Mouse (Mus musculus): Measurements from ENCODE around the gene Bank1. TPM values are rescaled to one million over a fixed set of nuclear protein-coding genes. Genes with fewer than 3 reads are reported as not detected.

The Bank1 gene
- polyA plus RNA-seq, 1 experiment: 1.4 TPM

DNA sequence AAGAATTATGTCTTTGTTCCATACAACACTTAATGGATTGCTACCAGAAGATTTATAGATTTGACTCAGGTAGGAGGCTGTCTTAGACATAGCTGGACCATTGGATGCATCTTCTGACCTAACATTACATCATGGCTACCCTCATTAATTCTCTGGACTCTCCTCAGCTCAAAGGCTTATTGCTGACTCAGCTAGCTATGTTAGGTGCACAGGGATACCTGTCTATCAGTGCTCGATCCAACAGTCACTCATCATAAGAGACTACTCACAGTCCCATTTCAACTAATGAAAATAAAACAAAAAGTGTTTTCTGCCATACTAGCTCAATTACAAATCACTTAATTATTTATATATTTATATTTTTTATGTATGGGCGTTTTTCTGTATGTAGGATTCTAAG, 308.3 kb downstream of the Bank1 start:
- Histone ChIP-seq H3K27ac (ENCODE audit: control insufficient read depth, insufficient read depth, low read length) (no peak overlapping the region), H3K4me3 (ENCODE audit: control insufficient read depth, insufficient read depth, low read length) (no peak overlapping the region), H3K27me3 (ENCODE audit: control insufficient read depth, insufficient read depth, low read length) (no peaks in the 10 kb centered on the region), H3K4me1 (replicated peaks; ENCODE audit: control insufficient read depth, insufficient read depth, low read length) (no peaks in the 10 kb centered on the region), H3K36me3 (ENCODE audit: control insufficient read depth, insufficient read depth, low read length) (no peaks in the 10 kb centered on the region)
- WGBS: 95% methylated on average over 2 of the region's 2 CpGs
- DNase-seq: no peak
- TF ChIP-seq CTCF (IDR thresholded peaks at IDR 0.05; ENCODE audit: borderline replicate concordance, control insufficient read depth, extremely low read depth, insufficient read depth, low read length, poor library complexity) (no peak), POLR2A (IDR thresholded peaks at IDR 0.05; ENCODE audit: control insufficient read depth, extremely low read depth, insufficient read depth, low read length, poor library complexity) (no peak)

DNA sequence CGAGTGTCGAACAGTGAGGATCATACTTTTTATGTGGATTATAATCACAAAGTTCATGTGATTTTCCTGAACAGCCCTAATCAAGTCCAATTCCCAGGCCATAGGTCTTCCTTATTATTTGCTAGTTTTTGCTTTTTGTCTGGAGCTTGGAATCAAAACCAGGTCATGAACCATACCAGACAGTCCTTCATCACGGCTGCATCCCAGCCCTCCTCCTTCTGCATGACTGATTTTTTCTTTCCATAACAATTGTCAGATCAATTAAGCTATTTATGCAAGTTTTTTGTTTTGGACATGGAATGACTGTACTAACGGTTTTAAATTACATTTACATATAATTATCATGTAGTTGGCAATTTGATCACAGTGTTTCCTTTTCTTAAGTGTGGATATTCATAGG, 315.2 kb downstream of the Bank1 start:
- Histone ChIP-seq H3K27me3 (ENCODE audit: control insufficient read depth, insufficient read depth, low read length) (no peaks in the 10 kb centered on the region), H3K27ac (ENCODE audit: control insufficient read depth, insufficient read depth, low read length) (no peak overlapping the region), H3K36me3 (ENCODE audit: control insufficient read depth, insufficient read depth, low read length) (no peaks in the 10 kb centered on the region), H3K4me1 (replicated peaks; ENCODE audit: control insufficient read depth, insufficient read depth, low read length) (no peaks in the 10 kb centered on the region), H3K4me3 (ENCODE audit: control insufficient read depth, insufficient read depth, low read length) (no peak overlapping the region)
- no peak for DNase-seq
- TF ChIP-seq POLR2A (IDR thresholded peaks at IDR 0.05; ENCODE audit: control insufficient read depth, extremely low read depth, insufficient read depth, low read length, poor library complexity) (no peak), CTCF (IDR thresholded peaks at IDR 0.05; ENCODE audit: borderline replicate concordance, control insufficient read depth, extremely low read depth, insufficient read depth, low read length, poor library complexity) (no peak)
- 98% methylated on average over 4 of the region's 4 CpGs for WGBS

DNA sequence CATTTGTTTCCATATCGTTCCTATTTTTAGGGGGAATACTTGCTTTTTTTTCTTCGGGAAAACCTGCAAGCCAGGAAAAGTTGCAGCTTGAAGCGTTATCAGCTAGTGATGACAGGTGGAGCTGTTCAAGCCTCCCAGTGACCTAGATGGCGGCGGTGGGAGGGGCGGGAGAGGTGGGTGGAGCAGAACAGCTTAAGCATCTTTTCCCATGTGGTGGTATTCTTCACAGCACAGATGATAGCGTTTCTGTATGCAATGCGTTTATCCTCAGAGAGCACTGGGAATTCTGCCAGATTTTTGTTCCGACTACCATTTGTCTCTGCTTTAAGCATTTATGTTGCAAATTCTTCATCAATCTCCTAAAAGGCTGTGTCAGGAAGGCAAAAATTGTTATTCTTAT, 318.0 kb downstream of the Bank1 start:
- DNase-seq: no peak
- TF ChIP-seq CTCF (IDR thresholded peaks at IDR 0.05; ENCODE audit: borderline replicate concordance, control insufficient read depth, extremely low read depth, insufficient read depth, low read length, poor library complexity) (no peak), POLR2A (IDR thresholded peaks at IDR 0.05; ENCODE audit: control insufficient read depth, extremely low read depth, insufficient read depth, low read length, poor library complexity) (no peak)
- Histone ChIP-seq H3K4me1 (replicated peaks; ENCODE audit: control insufficient read depth, insufficient read depth, low read length) (no peaks in the 10 kb centered on the region), H3K27me3 (ENCODE audit: control insufficient read depth, insufficient read depth, low read length) (no peaks in the 10 kb centered on the region), H3K27ac (ENCODE audit: control insufficient read depth, insufficient read depth, low read length) (no peak overlapping the region), H3K4me3 (ENCODE audit: control insufficient read depth, insufficient read depth, low read length) (no peak overlapping the region), H3K36me3 (ENCODE audit: control insufficient read depth, insufficient read depth, low read length) (no peaks in the 10 kb centered on the region)
- 87% methylated on average over 9 of the region's 9 CpGs for WGBS

DNA sequence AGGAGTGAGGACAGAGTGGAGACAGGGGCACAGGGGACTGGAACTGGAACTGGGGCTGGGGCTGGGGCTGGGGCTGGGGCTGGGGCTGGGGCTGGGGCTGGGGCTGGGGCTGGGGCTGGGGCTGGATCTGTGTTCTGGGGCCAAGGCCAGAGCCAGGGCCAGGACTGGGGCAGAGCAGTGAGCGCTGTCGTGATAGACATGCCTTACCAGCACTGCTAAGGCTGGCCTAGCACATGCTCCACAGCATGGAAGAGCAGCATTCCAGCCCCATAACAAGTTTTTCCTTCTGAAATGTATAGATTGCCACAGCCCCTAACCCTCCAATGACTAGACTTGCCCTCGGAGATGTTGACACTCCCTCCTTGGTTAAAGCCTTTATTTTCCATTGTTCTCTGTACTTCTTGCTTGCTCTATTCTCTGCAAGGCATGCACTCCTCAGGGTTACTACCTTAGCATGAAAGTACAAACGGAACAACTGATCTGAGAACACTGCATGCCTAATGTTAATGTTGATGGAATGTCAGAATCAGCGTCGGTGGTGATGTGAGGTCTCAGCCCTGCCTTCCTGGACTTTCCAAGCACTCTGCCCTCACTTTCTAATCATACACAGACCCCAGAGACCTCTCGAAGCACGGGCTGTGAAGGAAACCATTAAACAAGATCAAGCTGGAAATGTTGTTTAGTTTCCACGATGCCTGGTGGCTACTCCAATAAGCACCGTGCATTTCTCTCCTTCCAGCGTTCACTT, 318.6 kb downstream of the Bank1 start:
- no peak overlapping the region for H3K27ac ChIP-seq (ENCODE audit: control insufficient read depth, insufficient read depth, low read length)
- no peaks in the 10 kb centered on the region for H3K27me3 ChIP-seq (ENCODE audit: control insufficient read depth, insufficient read depth, low read length)
- TF ChIP-seq CTCF (IDR thresholded peaks at IDR 0.05; ENCODE audit: borderline replicate concordance, control insufficient read depth, extremely low read depth, insufficient read depth, low read length, poor library complexity) (no peak), POLR2A (IDR thresholded peaks at IDR 0.05; ENCODE audit: control insufficient read depth, extremely low read depth, insufficient read depth, low read length, poor library complexity) (no peak)
- H3K4me3 ChIP-seq (ENCODE audit: control insufficient read depth, insufficient read depth, low read length): no peak overlapping the region
- no peaks in the 10 kb centered on the region for H3K36me3 ChIP-seq (ENCODE audit: control insufficient read depth, insufficient read depth, low read length)
- WGBS: 85% methylated on average over 11 of the region's 11 CpGs
- H3K4me1 ChIP-seq (replicated peaks; ENCODE audit: control insufficient read depth, insufficient read depth, low read length): no peaks in the 10 kb centered on the region
- DNase-seq: no peak
